Mouse (Mus musculus): ENCODE results near the gene Grik3. TPM values are rescaled to one million over a fixed set of nuclear protein-coding genes. Genes with fewer than 3 reads are reported as not detected.

Grik3 gene
- polyA plus RNA-seq, 1 experiment = 0.09 TPM

DNA sequence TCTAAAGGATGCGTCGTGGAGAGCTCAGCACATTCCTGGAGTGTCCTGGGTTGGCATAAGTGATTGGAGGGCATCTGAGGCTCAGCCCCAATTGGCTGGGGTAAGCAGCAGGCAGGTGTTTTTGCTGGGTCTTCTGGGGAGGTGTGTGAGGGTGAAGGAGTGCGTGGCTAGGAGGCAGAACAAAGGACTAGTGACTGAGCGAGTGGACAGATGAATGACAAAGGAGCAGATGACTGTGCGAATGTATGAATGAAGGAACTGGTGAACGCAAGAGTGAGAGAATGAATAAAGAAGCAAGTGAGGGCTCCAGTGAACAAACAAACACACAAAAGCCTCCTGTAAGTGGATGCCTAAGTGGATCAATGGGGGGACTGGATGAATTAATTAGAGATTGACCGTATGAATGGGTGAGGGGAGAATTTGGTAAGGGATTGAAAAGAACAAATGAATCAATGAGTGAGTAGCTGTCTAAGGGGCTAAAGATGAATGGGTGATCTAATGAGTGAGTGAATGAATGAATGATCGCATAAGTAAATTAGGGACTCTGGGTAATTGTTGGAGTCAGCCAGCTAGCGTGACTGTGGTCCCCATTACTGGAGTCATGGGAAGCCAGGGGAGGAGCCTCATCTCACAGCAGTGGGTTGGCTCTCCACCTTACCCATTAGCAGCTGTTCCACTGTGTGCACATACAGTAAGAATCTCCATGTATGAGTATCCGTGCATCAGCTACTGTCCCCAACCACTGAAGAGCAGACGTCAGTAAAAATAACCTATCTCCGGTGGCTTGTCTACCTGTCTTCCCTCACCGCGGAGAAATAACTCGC, 4.9 kb upstream of the Grik3 start:
- H3K27me3 ChIP-seq (replicated peaks; ENCODE audit: control insufficient read depth, insufficient read depth, low read length) = no peaks in the 10 kb centered on the region; the same call in 1 of the 2 replicates
- WGBS = 50% methylated on average over 15 of the region's 15 CpGs
- no peak for DNase-seq

DNA sequence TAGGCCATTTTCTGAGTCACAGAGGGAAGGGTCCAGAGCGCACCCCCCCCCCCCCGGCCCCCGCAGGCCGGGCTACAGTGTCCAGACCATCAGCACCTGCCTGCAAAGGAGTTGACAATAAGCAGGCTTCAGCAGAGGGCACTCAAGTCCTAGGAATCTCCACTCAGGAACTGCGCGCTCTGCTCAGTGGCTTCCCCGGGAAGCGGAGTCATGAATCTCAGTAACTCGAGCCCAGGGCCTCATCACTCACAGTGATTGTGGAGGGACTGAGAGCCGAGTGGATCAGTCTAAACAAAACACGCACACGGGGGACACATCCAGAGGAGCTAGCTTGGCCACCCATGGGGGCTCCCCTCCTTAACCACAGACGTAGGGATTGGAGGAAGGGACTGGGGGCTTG, 3.9 kb upstream of the Grik3 start:
- Histone ChIP-seq H3K36me3 (ENCODE audit: control insufficient read depth, insufficient read depth, low read length) (no peaks in the 10 kb centered on the region), H3K4me3 (ENCODE audit: insufficient read depth, low read depth, low read length) (no peak overlapping the region), H3K4me1 (ENCODE audit: control insufficient read depth, insufficient read depth, low read length) (no peaks in the 10 kb centered on the region), H3K27ac (ENCODE audit: insufficient read depth, low read depth, low read length) (no peak overlapping the region), H3K27me3 (replicated peaks; ENCODE audit: control insufficient read depth, insufficient read depth, low read length) (no peaks in the 10 kb centered on the region; the same call in 1 of the 2 replicates)
- TF ChIP-seq POLR2A (IDR thresholded peaks at IDR 0.05; ENCODE audit: low read depth, low read length) = no peak
- TF ChIP-seq CTCF (conservative IDR thresholded peaks at IDR 0.05; ENCODE audit: insufficient read depth, insufficient read length, low read depth, low read length) = no peak
- DNase-seq = no peak
- 3% methylated on average over 13 of the region's 13 CpGs for WGBS

More for the DNA sequence above, 4.9 kb upstream of the Grik3 start:
- H3K4me3 ChIP-seq (ENCODE audit: insufficient read depth, low read depth, low read length) = no peak overlapping the region
- no peak overlapping the region for H3K27ac ChIP-seq (ENCODE audit: insufficient read depth, low read depth, low read length)
- no peaks in the 10 kb centered on the region for H3K4me1 ChIP-seq (ENCODE audit: control insufficient read depth, insufficient read depth, low read length)
- H3K36me3 ChIP-seq (ENCODE audit: control insufficient read depth, insufficient read depth, low read length) = no peaks in the 10 kb centered on the region
- no peak for TF ChIP-seq POLR2A (IDR thresholded peaks at IDR 0.05; ENCODE audit: low read depth, low read length)
- TF ChIP-seq CTCF (conservative IDR thresholded peaks at IDR 0.05; ENCODE audit: insufficient read depth, insufficient read length, low read depth, low read length) = no peak

DNA sequence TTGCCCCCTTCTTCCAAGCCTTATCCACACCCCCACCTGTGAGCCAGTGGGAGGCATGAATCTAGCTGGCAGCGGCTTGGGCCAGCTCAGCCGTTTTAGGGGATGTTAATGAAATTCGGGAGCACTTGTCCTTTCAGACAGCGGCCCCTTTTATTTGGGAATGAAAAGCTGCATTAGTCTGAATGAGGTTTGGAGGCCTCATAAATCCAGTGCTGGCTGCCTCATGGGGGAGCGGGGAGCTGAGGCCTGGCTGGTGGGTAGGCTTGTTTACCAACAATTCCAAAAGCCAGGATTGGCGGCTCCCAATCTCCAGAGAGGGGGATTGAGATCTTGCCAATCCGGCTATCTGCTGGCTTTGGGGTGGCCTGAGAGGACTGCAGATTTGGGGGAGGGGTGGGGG, 3.5 kb upstream of the Grik3 start:
- 3% methylated on average over 7 of the region's 7 CpGs for WGBS
- H3K27me3 ChIP-seq (replicated peaks; ENCODE audit: control insufficient read depth, insufficient read depth, low read length) = no peaks in the 10 kb centered on the region; the same call in 1 of the 2 replicates
- TF ChIP-seq POLR2A (IDR thresholded peaks at IDR 0.05; ENCODE audit: low read depth, low read length) (no peak), CTCF (conservative IDR thresholded peaks at IDR 0.05; ENCODE audit: insufficient read depth, insufficient read length, low read depth, low read length) (no peak)
- no peaks in the 10 kb centered on the region for H3K36me3 ChIP-seq (ENCODE audit: control insufficient read depth, insufficient read depth, low read length)
- DNase-seq = no peak
- H3K4me3 ChIP-seq (ENCODE audit: insufficient read depth, low read depth, low read length) = no peak overlapping the region
- H3K27ac ChIP-seq (ENCODE audit: insufficient read depth, low read depth, low read length) = no peak overlapping the region
- no peaks in the 10 kb centered on the region for H3K4me1 ChIP-seq (ENCODE audit: control insufficient read depth, insufficient read depth, low read length)

DNA sequence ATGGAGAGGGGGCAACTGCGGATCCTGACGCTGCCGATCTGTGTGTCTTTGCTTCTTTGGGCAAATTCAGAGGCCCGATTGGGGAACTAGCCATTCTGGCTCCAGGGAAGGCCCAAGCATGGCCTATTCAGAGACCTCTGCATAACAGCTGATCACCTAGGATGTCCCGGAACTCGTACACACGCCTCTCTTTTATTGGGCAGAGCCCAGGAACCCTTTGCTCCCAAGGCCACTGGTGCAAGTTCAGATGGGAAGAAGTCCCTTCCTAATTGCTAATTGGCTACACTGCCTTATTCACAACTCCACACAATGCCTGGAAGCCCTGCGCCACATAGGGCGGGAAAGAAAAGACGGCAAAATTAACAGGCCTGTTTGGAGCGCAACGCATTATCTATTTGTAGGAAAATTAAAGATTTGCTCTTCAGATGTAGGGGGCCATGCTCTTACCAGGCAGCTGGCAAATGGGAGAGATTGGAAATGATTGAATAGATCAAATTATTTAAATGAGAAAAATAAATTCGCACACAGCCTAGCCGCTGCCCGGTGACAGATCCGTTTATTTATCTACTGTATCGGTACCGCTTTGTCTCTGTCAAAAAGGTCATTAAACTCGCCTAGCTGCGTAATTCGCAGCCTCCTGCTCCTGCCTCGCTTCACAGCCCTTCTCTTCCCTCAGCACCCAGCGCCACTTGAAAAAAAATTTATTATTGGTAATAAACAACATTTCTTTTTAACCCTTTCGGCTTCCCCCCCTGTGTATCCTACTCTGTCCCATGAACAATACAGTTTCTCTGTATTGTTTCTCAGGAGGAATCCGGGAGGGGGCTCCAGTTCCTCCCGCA, 1.5 kb upstream of the Grik3 start:
- Histone ChIP-seq H3K4me3 (ENCODE audit: insufficient read depth, low read depth, low read length) (no peak overlapping the region), H3K36me3 (ENCODE audit: control insufficient read depth, insufficient read depth, low read length) (no peaks in the 10 kb centered on the region), H3K27ac (ENCODE audit: insufficient read depth, low read depth, low read length) (no peak overlapping the region), H3K4me1 (ENCODE audit: control insufficient read depth, insufficient read depth, low read length) (no peaks in the 10 kb centered on the region), H3K27me3 (replicated peaks; ENCODE audit: control insufficient read depth, insufficient read depth, low read length) (no peaks in the 10 kb centered on the region; the same call in 1 of the 2 replicates)
- DNase-seq = no peak
- TF ChIP-seq POLR2A (IDR thresholded peaks at IDR 0.05; ENCODE audit: low read depth, low read length) = no peak
- no peak for TF ChIP-seq CTCF (conservative IDR thresholded peaks at IDR 0.05; ENCODE audit: insufficient read depth, insufficient read length, low read depth, low read length)
- WGBS = 4% methylated on average over 26 of the region's 26 CpGs

DNA sequence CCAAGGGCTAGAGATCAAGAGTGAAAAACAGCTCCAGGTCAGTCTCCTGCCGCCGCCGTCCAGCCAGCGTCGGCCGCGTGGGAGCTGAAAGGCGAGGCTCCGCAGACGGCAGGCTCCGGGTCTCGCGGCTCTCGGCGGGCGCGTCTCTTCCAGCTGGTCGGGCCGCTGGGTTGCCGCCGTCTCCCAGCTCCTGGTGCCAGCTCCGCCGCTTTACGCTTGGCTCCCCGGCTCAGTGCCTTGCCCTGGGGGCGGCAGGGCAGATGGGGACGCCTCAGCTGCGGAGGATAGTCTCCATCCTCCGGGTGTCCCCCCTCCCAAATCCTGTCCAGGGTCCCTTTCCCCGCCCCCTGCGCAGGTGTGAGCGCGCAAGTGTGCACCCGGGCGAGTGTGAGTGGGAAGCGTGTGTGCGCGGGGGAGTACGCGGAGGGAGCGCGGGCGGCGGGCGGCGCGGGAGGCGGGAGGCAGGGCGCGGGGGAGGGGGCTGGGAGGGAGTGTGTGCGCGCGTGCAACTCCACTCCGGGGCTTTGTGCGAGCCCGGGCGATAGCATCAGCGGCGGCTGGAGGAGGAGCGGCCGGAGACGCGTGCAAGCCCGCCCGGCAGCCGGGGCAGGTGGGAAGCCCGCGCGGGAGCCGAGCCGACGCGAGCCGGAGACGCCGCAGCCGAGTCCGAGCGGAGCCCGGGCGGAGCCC, 454 bp upstream of the Grik3 start:
- DNase-seq = no peak
- H3K36me3 ChIP-seq (ENCODE audit: control insufficient read depth, insufficient read depth, low read length) = no peaks in the 10 kb centered on the region
- WGBS = 2% methylated on average over 81 of the region's 81 CpGs
- H3K27ac ChIP-seq (ENCODE audit: insufficient read depth, low read depth, low read length) = no peak overlapping the region
- H3K4me3 ChIP-seq (ENCODE audit: insufficient read depth, low read depth, low read length) = no peak overlapping the region
- TF ChIP-seq CTCF (conservative IDR thresholded peaks at IDR 0.05; ENCODE audit: insufficient read depth, insufficient read length, low read depth, low read length) = no peak
- no peak for TF ChIP-seq POLR2A (IDR thresholded peaks at IDR 0.05; ENCODE audit: low read depth, low read length)
- no peaks in the 10 kb centered on the region; the same call in 1 of the 2 replicates for H3K27me3 ChIP-seq (replicated peaks; ENCODE audit: control insufficient read depth, insufficient read depth, low read length)
- H3K4me1 ChIP-seq (ENCODE audit: control insufficient read depth, insufficient read depth, low read length) = no peaks in the 10 kb centered on the region

DNA sequence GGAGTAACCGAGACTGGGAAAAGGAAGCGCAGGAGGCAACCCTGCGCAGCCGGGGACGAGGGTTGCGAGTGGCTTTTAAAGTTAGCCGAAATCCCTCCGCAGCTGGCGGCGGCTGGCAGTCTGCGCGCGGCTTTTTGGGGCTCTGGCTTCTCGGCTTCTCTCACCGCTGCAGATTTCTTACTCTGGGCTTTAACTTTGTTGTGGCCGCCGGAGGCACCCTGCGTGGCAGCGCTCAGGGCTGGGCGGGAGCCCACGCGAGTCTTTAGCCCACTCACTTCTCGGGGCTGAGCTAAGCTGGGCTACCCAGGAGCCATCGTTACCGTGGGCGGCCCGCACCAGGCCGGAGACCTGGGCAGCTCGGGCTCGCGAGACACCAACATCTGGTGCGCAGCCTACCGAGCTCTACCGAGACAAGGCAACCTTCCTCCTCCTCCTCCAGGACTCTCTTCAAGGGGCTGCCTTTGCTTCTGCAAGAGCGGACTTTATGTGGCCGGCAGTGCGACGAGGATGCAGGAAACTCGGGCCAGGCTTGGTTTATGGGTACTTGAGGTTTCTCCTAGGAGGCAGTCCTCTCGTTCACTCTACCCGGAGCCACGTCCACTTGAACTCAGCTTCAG, 1.1 kb downstream of the Grik3 start:
- DNase-seq = no peak
- 2% methylated on average over 42 of the region's 42 CpGs for WGBS

More for the DNA sequence above, 1.1 kb downstream of the Grik3 start:
- no peaks in the 10 kb centered on the region; the same call in 1 of the 2 replicates for H3K27me3 ChIP-seq (replicated peaks; ENCODE audit: control insufficient read depth, insufficient read depth, low read length)
- no peak for TF ChIP-seq CTCF (conservative IDR thresholded peaks at IDR 0.05; ENCODE audit: insufficient read depth, insufficient read length, low read depth, low read length)
- no peak overlapping the region for H3K4me3 ChIP-seq (ENCODE audit: insufficient read depth, low read depth, low read length)
- H3K4me1 ChIP-seq (ENCODE audit: control insufficient read depth, insufficient read depth, low read length) = no peaks in the 10 kb centered on the region
- H3K27ac ChIP-seq (ENCODE audit: insufficient read depth, low read depth, low read length) = no peak overlapping the region
- H3K36me3 ChIP-seq (ENCODE audit: control insufficient read depth, insufficient read depth, low read length) = no peaks in the 10 kb centered on the region
